Mouse (Mus musculus) heart, adult 2 months (tissue): Measurements from ENCODE around the gene Ntrk2. TPM values are rescaled to one million over a fixed set of nuclear protein-coding genes. Genes with fewer than 3 reads are reported as not detected.

ENCODE experiments used
- DNase-seq, 2 experiments: peaks; one replicate each; pipeline ENCODE4 v3.0.0; 2021
- H3K27ac ChIP-seq: fragments of 200-600 bp; 2 replicates; pipeline ENCODE4 v1.8.1; 2022
- H3K27me3 ChIP-seq: fragments of 200-500 bp; 2 replicates; pipeline ENCODE4 v1.6.1; 2012; ENCODE audit warnings: mild to moderate bottlenecking, low read length, inconsistent platforms, mixed read lengths; ENCODE audit not compliant: control insufficient read depth, insufficient read depth
- H3K36me3 ChIP-seq: fragments of 200-500 bp; 2 replicates; pipeline ENCODE4 v1.6.1; 2012; ENCODE audit warnings: low read length, inconsistent platforms; ENCODE audit not compliant: control insufficient read depth, insufficient read depth
- H3K4me1 ChIP-seq: fragments of 200-500 bp; 2 replicates; pipeline ENCODE4 v1.6.1; 2011; ENCODE audit warnings: low read length; ENCODE audit not compliant: control insufficient read depth, insufficient read depth
- H3K4me3 ChIP-seq: fragments of 200-600 bp; 2 replicates; pipeline ENCODE4 v1.8.1; 2022
- H3K79me2 ChIP-seq: fragments of 200-500 bp; replicated peaks from 2 replicates; pipeline ENCODE4 v1.6.1; 2012; ENCODE audit warnings: mild to moderate bottlenecking, inconsistent platforms, low read length, moderate library complexity, mixed read lengths; ENCODE audit not compliant: control insufficient read depth, insufficient read depth
- H3K9ac ChIP-seq: fragments of 200-500 bp; 2 replicates; pipeline ENCODE4 v1.6.1; 2012; ENCODE audit warnings: low read depth, mild to moderate bottlenecking, control low read depth, inconsistent platforms, low read length, mixed read lengths
- CTCF ChIP-seq: fragments of 200-600 bp; IDR thresholded peaks from 2 replicates; pipeline ENCODE4 v1.8.1; 2022; ENCODE audit warnings: antibody characterized with exemption, mild to moderate bottlenecking, moderate library complexity
- EP300 ChIP-seq: fragments of 200-500 bp; IDR thresholded peaks from 2 replicates; pipeline ENCODE4 v1.6.1; 2011; ENCODE audit warnings: low read depth, low read length, control low read depth; ENCODE audit not compliant: insufficient read depth
- POLR2A ChIP-seq: fragments of 200-500 bp; IDR thresholded peaks from 2 replicates; pipeline ENCODE4 v1.6.1; 2011; ENCODE audit warnings: mild to moderate bottlenecking, low read depth, low read length, control low read depth; ENCODE audit not compliant: insufficient read depth
- WGBS: fragments of 180-500 bp; shearing (Covaris S2); methylation state at CpG from one replicate; pipeline ENCODE4 v1.1.7; 2018; 5-methylcytosine and 5-hydroxymethylcytosine counted together
- intact Hi-C: fragments of 180-260 bp; cut with DNase I; formaldehyde crosslinking; loops from one replicate; pipeline ENCODE4 v1.15.1; 2025
- polyA plus RNA-seq: library from polyadenylated mRNA; depleted of rRNA; stranded (reverse); fragments of >200 nt; gene quantifications from 2 replicates; pipeline ENCODE4 v1.2.3, GENCODE M21; 2012
- total RNA-seq, 2 experiments: library from RNA; stranded (reverse); gene quantifications; 2 replicates each; pipeline ENCODE4 v1.2.3; 2021

Gene Ntrk2
- total and polyA plus RNA-seq, 3 experiments, result 0.91 to 4.6 (median 1.8) TPM

- no peak for DNase-seq
- Histone ChIP-seq H3K9ac (no peak overlapping the region), H3K79me2 (no peaks in the 10 kb centered on the region), H3K27me3 (no peaks in the 10 kb centered on the region), H3K4me3 (no peak overlapping the region), H3K36me3 (no peaks in the 10 kb centered on the region), H3K4me1 (no peaks in the 10 kb centered on the region), H3K27ac (no peak overlapping the region)
- 64% methylated on average over 6 of the region's 6 CpGs for WGBS
- TF ChIP-seq CTCF, result no peak
- no peak for TF ChIP-seq POLR2A
- no peak for TF ChIP-seq EP300
- intact Hi-C loops, result no loop called here
These were observed 133.8 kb downstream of the Ntrk2 start for GRCm38 (mm10) chr13:58940208-58940607.

GRCm38 (mm10) chr13:58940798-58941197 is 134.4 kb downstream of the Ntrk2 start:
- intact Hi-C loops, result no loop called here
- WGBS, result 60% methylated on average over 7 of the region's 7 CpGs
- no peak for DNase-seq
- no peaks in the 10 kb centered on the region for H3K36me3 ChIP-seq
- H3K79me2 ChIP-seq, result no peaks in the 10 kb centered on the region
- no peak for TF ChIP-seq POLR2A
- no peak overlapping the region for H3K9ac ChIP-seq
- no peak overlapping the region for H3K4me3 ChIP-seq
- no peaks in the 10 kb centered on the region for H3K4me1 ChIP-seq
- H3K27me3 ChIP-seq, result no peaks in the 10 kb centered on the region
- no peak overlapping the region for H3K27ac ChIP-seq

GRCm38 (mm10) chr13:58945781-58946180 is 139.4 kb downstream of the Ntrk2 start:
- no peaks in the 10 kb centered on the region for H3K79me2 ChIP-seq
- intact Hi-C loops, result no loop called here
- H3K36me3 ChIP-seq, result no peaks in the 10 kb centered on the region
- no peaks in the 10 kb centered on the region for H3K4me1 ChIP-seq
- 68% methylated on average over 6 of the region's 6 CpGs for WGBS
- H3K27me3 ChIP-seq, result no peaks in the 10 kb centered on the region
- no peak overlapping the region for H3K9ac ChIP-seq
- TF ChIP-seq EP300, result no peak
- TF ChIP-seq CTCF, result no peak
- TF ChIP-seq POLR2A, result no peak
- no peak overlapping the region for H3K27ac ChIP-seq
- no peak for DNase-seq
- H3K4me3 ChIP-seq, result no peak overlapping the region

GRCm38 (mm10) chr13:58946589-58946988 is 140.2 kb downstream of the Ntrk2 start:
- TF ChIP-seq CTCF (no peak), POLR2A (no peak), EP300 (no peak)
- Histone ChIP-seq H3K36me3 (no peaks in the 10 kb centered on the region), H3K27me3 (no peaks in the 10 kb centered on the region), H3K27ac (no peak overlapping the region), H3K79me2 (no peaks in the 10 kb centered on the region), H3K4me1 (no peaks in the 10 kb centered on the region), H3K9ac (no peak overlapping the region), H3K4me3 (no peak overlapping the region)
- intact Hi-C loops, result no loop called here
- 89% methylated on average over 6 of the region's 6 CpGs for WGBS
- DNase-seq, result no peak

DNA sequence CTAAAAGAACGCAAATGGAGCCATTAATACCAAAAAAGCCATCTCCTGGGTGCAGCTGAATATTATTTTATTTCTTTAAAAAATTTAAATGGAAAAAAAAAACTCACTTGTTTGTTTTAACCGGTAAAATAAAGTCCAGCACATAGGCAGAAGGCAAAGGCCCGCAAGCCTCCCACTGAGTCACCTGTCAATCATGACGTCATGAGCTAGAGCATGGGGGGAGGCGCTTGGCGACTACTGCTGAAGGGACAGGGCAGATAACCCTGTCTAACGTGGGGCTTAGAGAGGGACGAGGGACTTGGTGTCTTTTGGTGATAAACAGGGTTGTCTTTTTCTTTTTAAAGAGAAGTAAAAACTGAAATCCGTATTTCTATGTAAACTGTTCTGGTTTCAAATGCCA is 140.7 kb downstream of the Ntrk2 start:
- 48% methylated on average over 9 of the region's 9 CpGs for WGBS
- TF ChIP-seq POLR2A, result no peak
- no peak for TF ChIP-seq EP300
- no peak for TF ChIP-seq CTCF
- H3K9ac ChIP-seq, result no peak overlapping the region
- H3K36me3 ChIP-seq, result no peaks in the 10 kb centered on the region
- no peak overlapping the region for H3K4me3 ChIP-seq
- H3K4me1 ChIP-seq, result no peaks in the 10 kb centered on the region
- intact Hi-C loops, result no loop called here
- no peaks in the 10 kb centered on the region for H3K27me3 ChIP-seq
- no peaks in the 10 kb centered on the region for H3K79me2 ChIP-seq
- H3K27ac ChIP-seq, result no peak overlapping the region
- DNase-seq, result no peak

DNA sequence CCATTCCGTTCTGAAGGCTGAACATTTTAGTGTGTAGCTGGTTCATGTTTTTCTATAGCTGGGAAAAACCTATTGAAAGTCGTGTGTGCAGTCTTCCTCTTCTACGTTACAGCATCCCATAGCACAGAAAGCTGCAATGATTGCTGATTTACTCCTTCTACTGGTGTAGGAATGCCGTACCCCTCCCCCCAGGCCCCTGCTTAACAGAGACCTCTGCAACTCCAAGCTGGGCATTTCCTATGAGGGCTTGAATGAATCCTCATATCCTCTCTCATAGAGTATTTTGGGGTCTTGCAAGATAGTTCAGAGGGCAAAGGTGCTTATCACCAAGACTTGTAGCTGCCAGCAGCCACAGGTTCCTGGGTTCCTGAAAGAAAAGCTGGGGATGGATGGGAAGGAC is 148.0 kb downstream of the Ntrk2 start:
- intact Hi-C loops, result no loop called here
- no peaks in the 10 kb centered on the region for H3K4me1 ChIP-seq
- DNase-seq, result no peak
- H3K4me3 ChIP-seq, result no peak overlapping the region
- H3K36me3 ChIP-seq, result no peaks in the 10 kb centered on the region
- TF ChIP-seq POLR2A (no peak), CTCF (no peak), EP300 (no peak)
- H3K27me3 ChIP-seq, result no peaks in the 10 kb centered on the region
- H3K9ac ChIP-seq, result no peak overlapping the region
- H3K27ac ChIP-seq, result no peak overlapping the region
- no peaks in the 10 kb centered on the region for H3K79me2 ChIP-seq
- WGBS, result 43% methylated on average over 4 of the region's 4 CpGs

- Histone ChIP-seq H3K27me3 (no peaks in the 10 kb centered on the region), H3K4me3 (no peak overlapping the region), H3K36me3 (no peaks in the 10 kb centered on the region), H3K79me2 (no peaks in the 10 kb centered on the region), H3K27ac (no peak overlapping the region), H3K4me1 (no peaks in the 10 kb centered on the region), H3K9ac (no peak overlapping the region)
- intact Hi-C loops, result no loop called here
- 23% methylated on average over 5 of the region's 6 CpGs for WGBS
- no peak for DNase-seq
- TF ChIP-seq POLR2A (no peak), EP300 (no peak), CTCF (no peak)
These were observed 148.4 kb downstream of the Ntrk2 start for GRCm38 (mm10) chr13:58954764-58955163.
